Mouse (Mus musculus): ENCODE measurements at regions not wholly inside any gene's neighbourhood (a gene's known extent, or its start where the extent isn't known, plus 50 kb on each side); places are given as distances from the start of the nearest gene placed in this dataset.

DNA sequence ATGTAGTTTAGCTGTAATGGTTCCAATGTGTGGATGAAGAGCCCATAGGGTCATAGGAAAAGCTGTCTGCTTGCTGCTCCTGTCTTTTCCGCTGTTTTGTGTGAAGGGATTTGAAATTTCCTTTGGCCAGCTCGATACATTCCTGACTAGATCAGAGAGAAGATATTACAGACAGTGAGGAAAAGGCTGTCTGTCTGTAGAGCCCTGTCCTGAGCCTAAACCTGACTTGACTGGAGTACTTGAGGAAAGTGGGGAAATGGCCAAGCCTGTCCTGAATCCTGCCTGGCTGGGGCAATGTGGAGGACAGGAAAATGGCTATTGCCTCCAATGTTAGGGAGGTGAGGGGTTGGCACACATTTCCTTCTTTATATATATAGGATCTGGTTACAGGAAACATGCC is 601.0 kb upstream of the Nrp1 start:
- DNase-seq (ENCODE audit: low spot score), result no peak

GRCm38 (mm10) chr8:127759906-127760305 is 598.5 kb upstream of the Nrp1 start:
- DNase-seq (ENCODE audit: low spot score), result no peak

DNA sequence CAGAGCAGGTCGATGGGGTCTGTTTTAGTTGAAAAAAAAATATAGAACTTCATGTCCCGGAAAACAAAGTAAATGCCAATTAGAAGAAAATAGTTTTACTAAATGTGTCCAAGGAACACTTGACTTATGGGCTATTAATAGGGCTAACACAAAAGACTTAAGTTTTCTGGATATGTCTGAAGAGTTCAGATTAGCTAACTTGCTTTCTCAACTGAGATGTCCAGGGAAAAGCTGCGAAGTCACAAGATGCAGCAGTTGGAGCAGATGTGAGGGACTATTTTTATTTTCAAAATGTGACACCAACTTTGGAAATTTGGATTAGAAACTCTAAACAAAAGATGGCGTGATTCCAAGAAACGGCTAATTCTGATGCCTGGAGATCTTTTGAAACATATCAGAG is 593.2 kb upstream of the Nrp1 start:
- no peak for DNase-seq (ENCODE audit: low spot score)

GRCm38 (mm10) chr8:127768311-127768710 is 590.1 kb upstream of the Nrp1 start:
- peak; percentile 14 for DNase-seq (ENCODE audit: low spot score)

- DNase-seq (ENCODE audit: low spot score), result no peak
These were observed 588.8 kb upstream of the Nrp1 start for GRCm38 (mm10) chr8:127769651-127770050.

- no peak for DNase-seq (ENCODE audit: low spot score)
These were observed 586.6 kb upstream of the Nrp1 start for GRCm38 (mm10) chr8:127771781-127772180.

DNA sequence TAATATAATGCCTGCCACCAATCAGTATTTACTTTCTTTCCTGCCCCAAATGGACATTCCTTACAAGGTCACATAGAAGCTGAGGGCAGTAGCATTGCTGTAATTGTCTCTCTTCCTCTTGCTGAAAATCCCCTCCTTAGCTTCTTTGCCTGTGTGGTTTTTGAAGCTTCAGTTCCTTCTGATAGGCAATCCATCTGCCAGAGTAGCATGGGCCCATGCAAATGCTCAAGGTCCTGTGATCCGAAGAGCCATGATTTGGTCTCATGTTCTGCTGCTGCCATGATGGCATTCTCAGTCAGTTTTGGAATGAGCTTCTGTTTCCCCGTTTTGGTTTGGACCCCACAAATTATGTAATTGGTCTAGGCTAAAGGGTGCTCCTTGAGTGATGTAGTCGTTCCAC is 586.0 kb upstream of the Nrp1 start:
- no peak for DNase-seq (ENCODE audit: low spot score)

DNA sequence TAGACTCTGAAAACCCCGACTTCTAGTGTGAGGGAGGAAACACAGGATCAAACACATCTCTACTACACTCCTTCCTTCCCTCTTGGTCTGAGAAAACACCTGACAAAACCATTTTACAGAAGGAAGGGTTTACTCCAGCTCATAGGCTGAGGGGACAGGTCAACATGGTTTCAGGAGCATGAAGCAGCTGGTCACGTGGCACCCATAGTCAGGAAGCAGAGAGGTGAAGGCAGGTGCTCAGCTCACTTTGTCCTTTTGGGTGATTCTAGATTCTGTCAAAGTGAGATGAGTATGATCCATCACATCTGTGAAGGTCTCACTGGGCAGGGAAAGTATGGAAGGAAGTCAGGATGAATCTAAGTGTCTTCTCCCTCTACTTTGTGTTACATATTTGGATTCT is 585.5 kb upstream of the Nrp1 start:
- no peak for DNase-seq (ENCODE audit: low spot score)

DNA sequence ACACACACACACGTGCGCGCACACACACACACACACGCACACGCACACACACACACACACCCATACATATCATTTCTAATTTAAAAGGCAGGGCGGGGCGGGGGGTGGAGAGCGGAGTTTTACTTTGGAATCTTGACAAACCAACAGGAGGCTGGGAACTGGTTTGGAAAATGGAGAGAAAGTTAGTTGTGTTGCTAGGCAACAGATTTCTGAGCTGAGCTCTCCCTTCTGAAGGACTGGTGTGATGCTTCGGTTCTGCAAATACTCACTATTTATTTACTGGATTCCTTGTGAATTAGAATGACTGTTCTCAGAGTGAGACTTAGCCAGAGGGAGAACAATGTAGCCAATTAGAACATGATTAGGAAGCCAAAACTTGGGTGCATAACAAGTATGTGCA is 583.8 kb upstream of the Nrp1 start:
- peak; percentile 19 for DNase-seq (ENCODE audit: low spot score)

DNA sequence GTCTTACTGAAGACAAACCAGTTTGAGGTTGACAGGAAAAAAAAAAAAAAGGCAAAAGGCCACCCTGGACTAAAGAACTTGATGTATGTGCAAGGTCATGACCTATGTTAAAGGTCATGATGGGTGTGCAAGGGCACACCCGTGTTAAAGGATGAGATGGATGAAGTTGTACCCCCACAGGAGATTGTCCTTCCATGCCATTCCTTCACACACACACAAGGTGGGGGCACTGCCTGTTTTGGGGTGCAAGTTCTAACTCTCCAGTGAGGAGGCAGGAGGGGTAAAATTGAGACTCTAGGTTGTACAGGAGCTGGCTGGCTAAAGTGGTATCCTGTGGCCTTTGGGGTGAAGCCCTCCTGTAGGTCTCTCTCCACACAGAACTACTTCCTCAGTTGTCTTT is 583.2 kb upstream of the Nrp1 start:
- DNase-seq (ENCODE audit: low spot score), result peak; percentile 34

DNA sequence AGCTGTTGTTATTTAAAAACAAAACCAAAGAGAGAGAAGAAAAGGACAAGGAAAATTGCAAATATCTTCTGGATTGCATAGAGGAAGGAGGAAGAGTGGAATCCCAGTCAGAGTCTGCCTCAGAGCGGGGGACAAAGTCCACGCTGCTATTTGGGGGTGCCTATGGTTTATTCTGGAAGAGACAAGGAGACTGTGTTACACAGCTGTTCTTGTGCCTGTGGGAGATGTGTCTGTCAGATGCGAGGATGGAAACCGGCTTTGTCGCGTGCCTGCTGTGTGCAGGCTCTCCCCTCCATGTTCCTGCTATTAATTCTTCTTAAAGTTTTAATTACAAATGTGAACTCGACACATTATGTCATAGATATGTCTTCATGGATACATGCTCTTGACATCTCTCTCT is 582.7 kb upstream of the Nrp1 start:
- no peak for DNase-seq (ENCODE audit: low spot score)

DNA sequence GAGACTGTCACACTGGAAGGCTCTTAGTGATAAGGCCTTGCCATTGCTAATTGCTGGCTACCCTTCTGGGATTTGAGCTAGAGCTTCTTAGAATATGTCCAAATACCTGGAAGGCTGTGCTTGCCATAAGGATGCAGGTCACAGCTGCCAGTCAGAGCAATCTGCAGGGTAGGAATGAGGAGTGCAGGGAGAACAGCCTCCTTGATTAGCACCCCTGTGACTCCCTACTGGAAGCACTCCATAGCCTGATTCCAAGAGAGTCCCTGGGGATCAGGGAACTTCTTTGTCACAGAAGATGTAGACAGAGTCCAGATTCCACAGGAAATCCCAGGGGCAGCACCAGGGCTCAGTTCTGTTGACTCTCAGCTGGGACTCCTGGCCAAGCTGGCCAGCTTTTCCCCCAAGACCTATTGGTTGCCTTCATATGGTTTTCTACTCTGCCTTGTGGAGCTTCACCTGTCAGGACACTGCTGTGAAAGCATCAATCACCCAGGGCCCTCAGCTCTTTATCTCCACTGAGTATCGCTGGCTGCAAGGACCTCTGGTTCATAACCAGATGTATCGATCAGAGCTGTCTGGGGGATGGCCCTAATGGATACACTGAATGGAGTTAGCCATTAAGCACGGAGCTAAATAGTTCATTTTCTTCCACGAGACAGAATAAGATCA is 579.9 kb upstream of the Nrp1 start:
- peak; percentile 39 for DNase-seq (ENCODE audit: low spot score)

- DNase-seq (ENCODE audit: low spot score), result no peak
These were observed 579.2 kb upstream of the Nrp1 start for GRCm38 (mm10) chr8:127779021-127779689.

DNA sequence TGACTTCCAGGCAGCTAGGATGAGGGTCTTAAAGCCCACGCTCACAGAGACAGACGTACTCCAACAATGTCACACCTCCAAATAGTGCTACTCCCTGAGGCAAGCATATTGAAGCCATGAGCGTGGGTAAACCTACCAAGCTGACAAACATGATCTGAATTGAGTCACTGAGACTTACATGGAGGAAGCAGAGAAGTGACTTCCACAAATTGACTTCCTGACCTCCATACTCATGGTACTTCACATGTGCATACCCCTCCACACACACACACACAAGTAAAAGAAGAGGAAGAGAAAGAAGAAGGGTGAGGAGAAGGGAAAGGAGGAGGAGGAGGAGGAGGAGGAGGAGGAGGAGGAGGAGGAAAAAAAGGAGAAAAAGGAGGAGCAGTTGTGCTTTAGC is 577.8 kb upstream of the Nrp1 start:
- no peak for DNase-seq (ENCODE audit: low spot score)

DNA sequence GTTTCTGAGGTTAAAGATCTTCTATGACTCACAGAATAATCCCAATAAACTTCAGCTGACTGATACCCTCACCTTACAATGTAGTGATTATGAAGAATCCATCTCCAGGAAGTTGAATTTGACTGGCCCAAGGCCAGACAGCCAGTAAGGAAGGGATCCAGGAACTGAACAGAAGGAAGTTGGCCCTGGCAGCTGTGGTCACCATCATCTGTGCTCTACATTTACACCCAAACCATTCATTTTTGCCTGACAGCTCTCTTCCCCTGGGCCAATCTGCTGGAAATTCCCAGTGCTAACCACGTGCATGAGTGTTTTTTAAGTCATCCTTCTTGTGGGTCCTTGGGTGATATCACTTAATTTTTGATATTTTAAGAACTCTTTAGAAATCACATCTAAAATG is 577.4 kb upstream of the Nrp1 start:
- DNase-seq (ENCODE audit: low spot score), result no peak

- no peak for DNase-seq (ENCODE audit: low spot score)
These were observed 565.8 kb upstream of the Nrp1 start for GRCm38 (mm10) chr8:127792611-127793010.

- DNase-seq (ENCODE audit: low spot score), result no peak
These were observed 558.4 kb upstream of the Nrp1 start for GRCm38 (mm10) chr8:127799849-127800471.

DNA sequence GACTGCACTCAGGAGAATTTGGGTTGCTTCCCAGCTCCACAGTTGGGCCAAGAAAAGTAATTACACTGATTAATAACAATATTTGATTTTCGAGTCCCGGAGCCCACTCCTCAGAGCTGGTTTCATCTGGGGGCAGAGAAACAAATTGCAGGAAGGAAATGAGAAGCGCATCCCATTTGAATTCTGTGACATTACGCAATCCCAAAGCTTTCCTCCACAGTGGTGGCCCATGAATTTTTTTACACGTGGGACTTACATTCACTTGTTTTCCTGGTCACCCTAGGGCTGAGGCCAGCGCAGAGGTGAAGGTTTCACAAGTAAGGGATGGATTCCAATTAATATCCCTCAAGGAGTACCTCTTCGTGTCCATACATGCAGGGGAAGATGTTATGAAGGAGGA is 556.3 kb upstream of the Nrp1 start:
- no peak for DNase-seq (ENCODE audit: low spot score)

GRCm38 (mm10) chr8:127802661-127803333 is 555.6 kb upstream of the Nrp1 start:
- no peak for DNase-seq (ENCODE audit: low spot score)

GRCm38 (mm10) chr8:127809203-127810155 is 548.9 kb upstream of the Nrp1 start:
- DNase-seq (ENCODE audit: low spot score), result no peak

GRCm38 (mm10) chr8:127811338-127811737 is 547.1 kb upstream of the Nrp1 start:
- no peak for DNase-seq (ENCODE audit: low spot score)
